Mouse (Mus musculus) thymus, postnatal 36 days (tissue): ENCODE results near the gene Fry.
A peak's percentile ranks its signal among the peaks of the same experiment; 100 is the strongest.

ENCODE experiments used
- DNase-seq, 2 experiments: peaks; one replicate each; pipeline ENCODE4 v3.0.0; 2022; ENCODE audit warnings: mixed read lengths in 2 of 2

Fry gene

DNA sequence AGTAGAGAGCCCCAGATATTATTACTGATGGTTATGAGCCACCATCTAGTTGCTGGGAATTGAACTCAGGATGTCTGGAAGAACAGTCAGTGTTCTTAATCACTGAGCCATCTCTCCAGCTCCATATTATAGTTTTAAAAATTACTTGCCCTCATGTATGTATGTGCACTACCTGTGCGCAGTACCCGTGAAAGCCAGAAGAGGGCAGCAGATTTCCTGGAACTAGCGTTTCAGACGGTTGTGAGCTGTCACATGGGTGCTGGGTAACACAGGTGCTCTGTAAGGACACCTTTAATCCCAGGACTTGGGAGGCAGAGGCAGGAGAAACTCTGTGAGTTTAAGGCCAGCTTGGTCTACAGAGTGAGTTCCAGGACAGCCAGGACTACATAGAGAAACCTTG, 111.3 kb downstream of the Fry start:
- no peak for DNase-seq

- DNase-seq, result peak; percentile 11 to 17
Observed at GRCm38 (mm10) chr5:150232159-150233150, 114.0 kb downstream of the Fry start.

- peak; percentile 34 to 38 for DNase-seq
Observed at GRCm38 (mm10) chr5:150233154-150233886, 114.9 kb downstream of the Fry start.

DNA sequence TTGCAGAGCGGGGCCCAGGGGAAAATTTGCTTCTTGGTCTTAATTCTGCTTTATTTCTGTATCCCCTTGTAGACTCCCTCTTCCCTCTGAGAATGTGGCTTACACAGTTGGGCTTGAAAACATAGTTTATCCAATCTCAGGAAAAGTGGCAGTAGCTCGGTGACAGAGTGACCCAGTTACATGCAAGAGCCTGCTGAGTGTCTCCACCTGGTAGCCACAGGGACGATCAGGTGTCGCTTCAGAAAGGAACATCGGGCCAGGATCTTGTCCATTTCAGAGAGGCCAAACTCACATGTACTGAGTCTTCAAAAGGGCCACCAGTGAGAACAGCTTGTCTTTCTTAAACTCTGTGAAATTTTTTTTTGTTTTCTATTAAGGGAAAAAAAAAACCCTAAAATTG, 117.5 kb downstream of the Fry start:
- no peak for DNase-seq

GRCm38 (mm10) chr5:150236597-150236996, 118.2 kb downstream of the Fry start:
- DNase-seq, result no peak

DNA sequence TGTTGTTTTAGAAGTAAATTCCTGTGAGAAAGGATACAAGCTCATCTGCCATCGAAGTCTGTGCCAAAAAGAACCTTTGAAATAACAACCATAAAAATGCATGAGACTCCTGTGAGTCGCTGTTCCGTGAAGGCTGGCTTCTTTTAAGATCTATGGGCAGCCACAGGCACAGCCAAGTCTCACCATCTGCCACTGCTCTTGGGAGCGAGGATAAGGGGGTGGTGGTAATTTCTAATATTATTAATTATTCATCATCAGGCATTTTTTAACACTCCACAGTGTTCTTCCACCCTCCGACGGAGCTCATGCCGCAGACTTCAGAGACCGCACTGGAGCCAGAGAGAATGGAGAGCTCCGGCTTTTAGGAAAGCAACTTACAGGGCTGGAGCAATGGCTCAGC, 123.2 kb downstream of the Fry start:
- no peak for DNase-seq

DNA sequence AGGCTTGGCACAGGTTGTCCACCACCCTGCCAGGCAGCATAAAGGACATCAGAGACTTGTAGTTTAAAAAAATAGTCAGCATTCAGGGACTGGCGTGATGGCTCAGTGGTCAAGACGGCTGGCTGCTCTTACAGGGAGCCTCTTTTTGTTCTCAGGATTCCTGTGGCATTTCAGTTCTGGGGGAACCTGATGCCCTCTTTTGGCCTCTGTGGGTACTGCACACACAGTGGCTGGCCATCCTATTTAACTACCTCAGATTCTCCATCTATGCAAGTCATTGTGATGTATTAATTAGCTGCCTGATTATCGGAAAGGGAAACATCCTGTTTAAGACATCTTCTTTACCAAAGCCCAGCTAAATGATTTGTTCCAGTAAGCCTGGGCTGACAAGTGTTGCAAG, 128.3 kb downstream of the Fry start:
- DNase-seq, result no peak

DNA sequence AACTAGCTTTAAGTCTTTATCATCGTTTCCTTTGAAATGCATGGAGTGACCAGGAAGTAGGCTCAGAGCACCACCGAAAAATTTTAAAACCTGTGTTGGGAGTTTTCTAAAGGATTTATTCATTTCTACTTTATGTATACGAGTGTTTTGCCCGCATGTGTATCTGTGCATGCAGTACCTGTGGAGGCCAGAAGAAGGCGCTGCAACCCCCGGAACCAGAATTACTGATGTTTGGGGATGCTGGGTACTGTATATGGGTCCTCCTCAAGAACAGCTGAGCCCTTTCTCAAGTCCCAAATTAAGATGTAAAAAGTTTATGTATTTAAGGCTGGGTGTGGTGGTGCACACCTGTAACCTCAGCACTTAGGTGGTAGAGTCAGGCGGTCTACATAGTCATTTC, 139.3 kb downstream of the Fry start:
- DNase-seq, result no peak

- DNase-seq, result peak; percentile 30 to 33
Observed at GRCm38 (mm10) chr5:150259191-150260053, 141.0 kb downstream of the Fry start.

DNA sequence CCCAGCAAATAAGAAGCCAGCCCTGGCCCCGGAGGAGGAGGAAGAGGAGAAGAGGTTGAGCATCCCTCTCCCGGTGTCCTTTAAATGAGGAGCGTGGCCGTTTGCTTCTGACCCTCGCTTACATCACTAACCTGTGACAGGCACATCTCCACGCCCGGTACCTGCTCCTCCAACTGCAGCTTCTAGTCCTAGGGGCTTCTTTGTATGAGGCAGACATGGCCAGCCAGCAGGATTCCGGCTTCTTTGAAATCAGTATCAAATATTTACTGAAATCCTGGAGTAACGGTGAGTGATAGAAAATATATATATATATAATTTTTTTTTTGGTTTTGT, 141.6 kb downstream of the Fry start:
- DNase-seq, result no peak

DNA sequence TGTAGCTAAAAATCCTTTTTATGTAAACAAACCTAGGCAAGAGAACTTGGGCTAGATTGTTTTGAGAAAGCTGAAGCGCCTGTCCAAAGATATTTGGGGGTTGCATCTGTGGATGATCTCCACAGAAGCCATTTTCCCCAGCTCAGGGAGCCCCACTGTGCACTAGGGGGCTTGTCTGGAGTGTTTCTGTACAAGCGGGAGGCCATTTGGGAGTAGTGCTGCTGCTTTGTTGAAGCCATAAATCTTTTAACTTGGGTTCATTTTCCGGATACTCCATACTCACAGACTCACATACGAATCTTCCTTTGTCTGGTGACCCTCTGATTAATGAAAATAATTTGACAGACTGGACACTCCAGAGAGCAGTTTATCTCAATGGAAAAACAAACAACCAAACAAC, 142.9 kb downstream of the Fry start:
- DNase-seq, result no peak

- DNase-seq, result no peak
Observed at GRCm38 (mm10) chr5:150262046-150262716, 143.7 kb downstream of the Fry start.

GRCm38 (mm10) chr5:150262717-150263103, 144.3 kb downstream of the Fry start:
- DNase-seq, result no peak

DNA sequence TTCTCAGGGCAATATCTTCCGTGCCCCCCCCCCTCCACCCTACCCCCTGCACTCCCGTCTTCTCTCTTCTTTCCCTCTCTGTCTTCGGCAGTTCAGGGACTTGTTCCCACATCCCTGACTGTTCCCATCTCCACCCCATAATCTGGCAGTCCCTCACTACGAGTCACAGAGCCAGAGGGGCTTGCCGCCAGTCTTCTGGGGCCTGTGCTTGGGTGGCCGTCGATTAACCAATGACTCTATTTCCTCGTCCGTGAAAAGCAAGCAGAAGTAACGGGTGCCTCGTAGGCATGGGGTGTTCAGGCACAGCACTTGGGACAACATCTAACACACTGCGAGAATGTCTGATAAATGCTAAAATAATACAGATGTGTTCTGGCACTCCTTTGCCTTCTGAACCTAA, 144.7 kb downstream of the Fry start:
- no peak for DNase-seq

DNA sequence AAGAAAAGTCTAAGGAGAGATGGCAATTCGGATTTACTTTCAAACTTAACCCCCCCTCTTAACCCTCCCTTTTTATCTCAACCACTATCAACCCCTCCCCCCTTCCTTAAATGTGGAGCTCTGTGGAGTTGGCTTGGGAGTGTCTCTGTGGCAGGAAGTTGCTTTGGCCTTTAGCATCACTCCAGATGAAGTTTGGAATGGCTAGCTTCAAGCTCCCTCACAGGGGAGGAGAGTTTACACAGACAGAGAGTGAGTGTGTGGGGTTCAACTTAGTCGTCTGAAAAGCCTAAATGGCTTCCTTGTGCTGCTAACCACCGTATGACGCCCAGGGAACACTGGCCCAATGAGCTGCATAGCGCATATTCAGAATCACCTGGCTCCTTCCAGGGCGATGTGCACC, 145.2 kb downstream of the Fry start:
- DNase-seq, result no peak

DNA sequence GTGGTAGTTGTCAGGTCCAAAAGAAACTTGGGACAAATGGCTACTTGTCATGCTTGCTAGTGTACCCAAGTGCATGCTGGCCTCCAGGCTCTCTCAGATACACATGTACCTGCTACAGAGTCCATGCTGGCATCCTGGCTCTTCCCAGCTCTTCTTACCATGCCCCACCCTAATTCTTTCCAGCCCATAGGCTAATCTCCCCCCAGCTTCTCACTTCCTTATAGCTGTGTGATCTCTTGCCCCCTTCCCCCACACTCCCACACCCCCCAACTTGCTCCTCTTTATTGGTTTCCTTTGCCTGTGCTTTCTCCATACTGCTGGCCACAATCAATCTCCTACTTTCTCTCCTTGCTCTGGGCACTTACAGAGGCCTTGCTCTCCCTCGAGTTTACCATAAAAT, 146.6 kb downstream of the Fry start:
- no peak for DNase-seq

GRCm38 (mm10) chr5:150265953-150266352, 147.5 kb downstream of the Fry start:
- no peak for DNase-seq

DNA sequence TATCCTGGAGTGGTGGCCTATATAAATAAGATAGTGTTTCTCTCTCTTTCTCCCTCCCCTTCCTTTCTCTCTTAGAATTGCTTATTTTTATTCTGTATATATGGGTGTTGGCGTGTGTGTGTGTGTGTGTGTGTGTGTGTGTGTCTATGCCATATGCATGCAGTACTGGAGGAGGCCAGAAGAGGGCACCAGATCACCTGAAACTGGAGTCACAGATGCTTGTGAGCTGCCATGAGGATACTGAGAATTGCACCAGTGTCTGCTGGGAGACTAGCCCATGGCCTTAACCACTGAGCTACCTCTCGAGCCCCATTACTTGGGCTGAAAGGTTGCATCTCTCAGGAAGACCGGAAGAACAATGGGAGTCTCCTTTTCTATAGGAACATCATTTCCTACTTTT, 149.8 kb downstream of the Fry start:
- no peak for DNase-seq

GRCm38 (mm10) chr5:150270468-150270867, 152.0 kb downstream of the Fry start:
- no peak for DNase-seq

DNA sequence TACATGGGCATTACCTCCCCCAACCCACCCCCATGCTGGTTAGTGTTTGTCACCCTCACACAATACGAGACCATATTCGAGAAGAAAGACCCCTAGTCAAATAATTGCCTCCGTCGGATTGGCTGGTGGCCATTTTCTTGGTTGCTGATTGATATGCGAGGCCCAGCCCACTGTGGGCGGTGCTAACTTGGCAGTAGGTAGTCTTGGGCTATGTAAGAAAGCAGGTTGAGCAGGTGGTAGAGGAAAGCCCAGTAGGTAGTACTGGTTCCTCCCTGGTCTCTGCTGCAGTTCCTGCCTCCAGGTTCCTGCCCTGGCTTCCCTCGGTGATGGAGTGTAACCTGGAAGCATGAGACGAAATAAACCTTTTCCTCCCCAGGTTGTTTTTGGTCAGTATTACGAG, 153.7 kb downstream of the Fry start:
- DNase-seq, result no peak

DNA sequence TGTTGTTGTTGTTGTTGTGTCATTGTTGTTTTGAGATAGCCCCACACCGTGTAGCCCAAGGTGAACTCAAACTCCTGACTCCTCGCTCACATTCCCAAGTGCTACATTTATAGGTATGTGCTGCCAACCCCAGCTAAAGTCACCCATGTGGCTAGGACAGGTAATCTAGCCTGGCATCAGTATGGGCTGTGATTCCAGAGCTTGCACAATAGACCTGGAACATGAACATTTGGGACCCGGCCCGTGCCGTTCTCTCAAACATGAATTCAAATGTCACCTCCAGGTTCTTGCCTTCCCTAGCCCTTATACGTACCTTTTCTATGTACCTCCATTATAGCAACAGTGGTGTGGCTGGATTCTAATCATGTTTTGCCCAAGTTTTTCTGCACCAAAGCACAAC, 156.9 kb downstream of the Fry start:
- DNase-seq, result no peak

DNA sequence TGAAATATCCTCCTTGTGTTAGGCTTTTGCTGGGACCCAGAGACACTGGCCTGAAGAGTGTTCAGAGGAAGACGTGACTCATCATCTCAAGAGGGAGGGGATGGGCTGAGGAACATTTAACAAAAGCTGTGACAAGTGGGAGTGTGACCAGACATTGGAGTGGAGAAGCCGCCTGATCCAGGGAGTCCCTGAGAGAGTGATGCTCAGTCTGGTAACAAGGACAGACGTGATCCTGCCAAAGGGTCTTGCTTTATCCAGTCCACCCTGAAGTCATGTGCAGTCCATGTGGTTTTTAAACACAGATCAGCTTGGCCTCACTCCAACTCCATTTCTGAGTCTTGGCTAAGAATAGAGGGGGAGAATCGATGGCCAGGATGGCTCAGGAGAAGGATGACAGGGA, 158.2 kb downstream of the Fry start:
- no peak for DNase-seq

DNA sequence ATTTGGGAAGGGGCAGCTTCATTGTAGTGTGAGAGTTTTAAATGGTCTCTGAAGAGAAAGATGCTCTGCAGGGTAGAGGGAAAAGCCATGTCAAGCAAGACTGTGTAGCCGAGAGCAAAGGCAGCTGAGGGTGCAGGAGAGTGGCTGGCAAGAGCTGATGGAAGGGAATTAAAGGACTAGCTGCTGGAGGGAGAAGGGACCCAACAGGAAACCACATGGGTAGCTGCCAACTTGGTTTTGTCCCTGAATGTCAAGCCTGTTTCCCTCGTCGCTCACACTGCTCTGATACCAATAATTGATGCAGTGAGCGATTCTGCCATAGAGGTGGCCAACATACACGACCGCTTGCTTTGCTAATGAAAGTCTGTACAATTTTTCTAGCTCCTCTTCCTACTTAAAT, 160.9 kb downstream of the Fry start:
- no peak for DNase-seq
